Mouse (Mus musculus) spleen, adult 2 months (tissue): Measurements from ENCODE around the gene Mpped2.

Experiments
- CTCF ChIP-seq: fragments of 200-500 bp; IDR thresholded peaks from 2 replicates; pipeline ENCODE4 v1.5.1; 2011; ENCODE audit warnings: mild to moderate bottlenecking, inconsistent platforms; ENCODE audit not compliant: insufficient read depth, insufficient read length, insufficient replicate concordance; ENCODE audit errors: extremely low read depth
- POLR2A ChIP-seq: fragments of 200-500 bp; IDR thresholded peaks from 2 replicates; pipeline ENCODE4 v1.6.1; 2011; ENCODE audit warnings: low read depth, low read length, inconsistent platforms

DNA sequence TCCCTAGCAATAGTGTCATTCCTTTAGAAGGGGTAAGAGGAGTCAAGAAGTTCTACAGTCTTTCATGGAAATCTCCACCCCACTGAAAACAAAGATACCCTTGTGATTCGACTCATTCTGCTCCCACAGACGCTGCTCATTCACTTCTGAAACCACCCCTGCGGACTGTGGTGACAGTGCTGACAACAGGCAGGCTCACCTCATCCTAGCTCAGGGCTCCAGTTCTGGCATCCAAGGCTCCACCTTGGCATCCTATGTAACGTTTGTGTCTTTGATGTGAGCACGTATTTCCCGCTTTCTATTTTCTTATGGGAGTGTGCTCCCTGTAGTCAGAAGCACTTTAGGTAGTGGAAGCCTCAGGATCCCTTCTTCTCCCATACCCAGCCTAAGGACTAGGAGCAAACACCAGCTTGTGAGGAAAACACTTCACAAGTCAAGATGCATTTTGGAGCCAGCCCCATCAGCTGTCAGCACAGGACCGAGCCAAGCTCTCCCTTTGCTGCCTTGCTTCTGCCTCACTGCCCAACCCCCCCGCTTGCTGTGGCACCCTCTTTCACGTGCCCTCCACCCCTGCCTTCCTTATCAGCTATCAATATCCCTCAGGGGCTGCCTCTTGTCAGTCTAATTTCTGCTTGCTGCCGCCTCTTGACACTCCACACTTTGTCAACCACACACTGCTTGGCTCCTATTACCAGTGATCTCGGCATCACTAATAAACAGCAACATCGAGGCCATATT, 135.7 kb downstream of the Mpped2 start:
- TF ChIP-seq CTCF (no peak), POLR2A (no peak)
